Mouse (Mus musculus) heart, postnatal 14 days (tissue): ENCODE results near the gene Vim. TPM values are rescaled to one million over a fixed set of nuclear protein-coding genes. Genes with fewer than 3 reads are reported as not detected.
"Not testable (repeated sequence)": the region's sequence is repeated elsewhere in the genome, so short reads cannot be mapped to it uniquely, and the experiment has no call there.

Experiments
- DNase-seq, 2 experiments: peaks; one replicate each; pipeline ENCODE4 v3.0.0; 2021 to 2022
- intact Hi-C: fragments of 180-260 bp; cut with DNase I; formaldehyde crosslinking; loops from one replicate; pipeline ENCODE4 v1.15.1; 2025
- total RNA-seq, 2 experiments: library from RNA; stranded (reverse); gene quantifications; 2 replicates each; pipeline ENCODE4 v1.2.3; 2021

Gene Vim
- total RNA-seq, 2 experiments from 2014 or later = 554 to 575 TPM

GRCm38 (mm10) chr2:13603093-13603492 is 29.4 kb downstream of the Vim start:
- no peak for DNase-seq
- intact Hi-C loops = no loop called here

DNA sequence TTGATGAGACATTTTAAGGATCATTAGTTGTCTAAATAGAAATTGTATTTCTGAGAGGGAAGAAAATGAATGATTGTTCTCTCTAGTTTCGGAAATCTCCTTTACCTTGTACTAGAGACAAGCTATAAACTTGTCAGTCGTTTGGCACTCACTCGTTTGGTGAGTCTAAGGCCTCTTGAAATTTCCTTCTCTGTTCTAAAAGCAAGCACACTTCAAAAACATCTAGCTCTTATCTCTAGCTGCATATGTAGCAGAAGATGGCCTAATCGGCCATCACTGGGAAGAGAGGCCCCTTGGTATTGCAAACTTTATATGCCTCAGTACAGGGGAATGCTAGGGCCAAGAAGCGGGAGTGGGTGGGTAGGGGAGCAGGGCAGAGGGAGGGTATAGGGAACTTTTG is 29.9 kb downstream of the Vim start:
- DNase-seq, intact Hi-C loops: not testable (repeated sequence)

DNA sequence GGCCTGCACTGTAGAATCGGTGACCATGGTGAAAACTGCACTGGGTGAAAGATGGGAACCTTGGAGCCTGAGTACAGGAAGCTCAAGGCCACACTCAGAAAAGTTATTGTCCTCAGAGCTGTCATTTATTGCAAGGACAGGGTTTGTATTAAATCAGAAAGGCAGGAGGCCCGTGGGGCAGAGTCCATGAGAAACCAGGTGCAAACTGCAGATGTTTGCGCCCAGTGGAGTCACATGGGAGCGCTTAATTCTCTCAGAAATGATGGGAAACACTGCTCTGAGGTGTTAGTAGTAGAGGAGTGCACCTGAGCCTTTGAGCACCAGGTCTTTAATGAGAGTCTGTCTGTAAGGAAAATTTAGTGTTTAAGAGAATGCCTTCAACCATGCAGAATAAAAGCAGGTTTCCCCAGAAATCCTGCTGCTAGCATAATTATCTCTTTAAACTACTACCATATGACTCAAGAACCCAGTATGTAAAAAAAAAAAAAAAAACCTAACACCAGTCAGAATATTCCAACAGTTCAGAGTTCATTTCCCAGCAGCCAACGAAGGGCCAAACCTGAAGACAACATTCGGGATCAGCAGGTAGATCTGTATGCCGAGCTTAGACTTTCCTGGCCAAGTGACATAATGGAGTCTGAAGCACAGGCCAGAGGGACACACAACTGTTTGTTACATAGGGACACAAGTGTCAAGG is 56.6 kb downstream of the Vim start:
- intact Hi-C loops = no loop called here

More for the DNA sequence above, 56.6 kb downstream of the Vim start:
- DNase-seq = no peak

Other genes starting within 250 kb of the Vim start
- 1 to 10 TPM; 1.2 TPM for gene Cubn, start 82.1 kb upstream of the Vim start, total RNA-seq
- 1 to 10 TPM; 6.6 to 9.1 TPM for gene Trdmt1, start 29.3 kb upstream of the Vim start, total RNA-seq
- gene St8sia6, start 220.1 kb downstream of the Vim start, total RNA-seq = 1 to 10 TPM; 2.3 to 2.5 TPM